Mouse (Mus musculus): ENCODE measurements at regions not wholly inside any gene's neighbourhood (a gene's known extent, or its start where the extent isn't known, plus 50 kb on each side); places are given as distances from the start of the nearest gene placed in this dataset.

DNA sequence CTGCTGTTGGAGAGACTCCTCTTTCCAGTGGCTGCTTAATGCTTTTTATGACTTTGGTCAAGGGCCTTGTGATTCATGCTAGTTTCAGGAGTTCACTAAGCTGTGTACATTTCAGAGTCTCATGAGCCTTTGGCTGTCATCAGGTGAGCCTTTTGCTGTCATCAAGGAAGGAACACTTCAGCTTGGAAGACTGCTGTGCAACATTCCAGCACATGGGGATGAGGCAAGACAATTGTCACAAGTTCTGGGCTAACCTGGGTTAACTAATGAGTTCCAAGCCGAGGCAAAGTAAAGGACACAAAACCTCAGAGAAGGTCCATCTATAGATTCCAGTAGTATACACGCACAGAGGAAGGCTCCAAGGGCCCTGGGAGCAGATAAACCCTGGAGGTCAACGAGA is 124.8 kb upstream of the Eef2kmt start:
- no peak overlapping the region for H3K4me2 ChIP-seq (replicated peaks; ENCODE audit: low read depth)
- H3K9me3 ChIP-seq (ENCODE audit: control insufficient read depth, low read length), result no peaks in the 10 kb centered on the region
- H3K36me3 ChIP-seq (ENCODE audit: control insufficient read depth, insufficient read depth, low read length), result no peaks in the 10 kb centered on the region
- no peaks in the 10 kb centered on the region for H3K4me1 ChIP-seq (replicated peaks; ENCODE audit: control insufficient read depth, insufficient read depth)
- no peak overlapping the region for H3K9ac ChIP-seq (ENCODE audit: low read length)
- H3K27ac ChIP-seq (replicated peaks), result no peak overlapping the region
- no peak overlapping the region for H3K4me3 ChIP-seq (ENCODE audit: low read depth, low read length)
- no peak for DNase-seq (ENCODE audit: low spot score)
- ATAC-seq (ENCODE audit: low FRiP score, low TSS enrichment), result no peak
- no peak for TF ChIP-seq CTCF (IDR thresholded peaks at IDR 0.05; ENCODE audit: low read depth)
- no peak for TF ChIP-seq EP300 (optimal IDR thresholded peaks at IDR 0.05)
- WGBS, result 80% methylated on average over 3 of the region's 3 CpGs
- H3K27me3 ChIP-seq (ENCODE audit: control insufficient read depth, insufficient read depth, low read length), result no peaks in the 10 kb centered on the region

DNA sequence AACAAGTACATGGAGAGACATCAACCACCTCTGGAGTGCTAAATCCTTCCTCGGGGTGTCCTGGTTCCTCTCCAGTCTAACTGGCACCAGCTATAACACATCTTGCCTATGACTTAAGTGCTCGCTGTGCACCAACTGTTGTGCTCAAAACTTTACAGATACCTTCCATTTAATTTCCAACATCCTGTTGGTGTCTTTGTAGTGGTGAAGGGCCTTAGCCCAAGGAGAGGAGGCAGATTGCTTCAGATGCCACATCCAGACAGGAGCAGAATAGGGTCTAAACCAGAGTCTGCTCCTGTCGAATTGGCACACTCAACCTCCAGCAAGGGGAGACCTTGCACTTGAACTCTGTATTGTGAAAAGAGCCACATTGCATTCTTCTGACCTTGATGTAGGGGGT is 121.2 kb upstream of the Eef2kmt start:
- no peak for DNase-seq (ENCODE audit: low spot score)
- 89% methylated on average over 3 of the region's 3 CpGs for WGBS
- TF ChIP-seq CTCF (IDR thresholded peaks at IDR 0.05; ENCODE audit: low read depth) (no peak), EP300 (optimal IDR thresholded peaks at IDR 0.05) (no peak)

DNA sequence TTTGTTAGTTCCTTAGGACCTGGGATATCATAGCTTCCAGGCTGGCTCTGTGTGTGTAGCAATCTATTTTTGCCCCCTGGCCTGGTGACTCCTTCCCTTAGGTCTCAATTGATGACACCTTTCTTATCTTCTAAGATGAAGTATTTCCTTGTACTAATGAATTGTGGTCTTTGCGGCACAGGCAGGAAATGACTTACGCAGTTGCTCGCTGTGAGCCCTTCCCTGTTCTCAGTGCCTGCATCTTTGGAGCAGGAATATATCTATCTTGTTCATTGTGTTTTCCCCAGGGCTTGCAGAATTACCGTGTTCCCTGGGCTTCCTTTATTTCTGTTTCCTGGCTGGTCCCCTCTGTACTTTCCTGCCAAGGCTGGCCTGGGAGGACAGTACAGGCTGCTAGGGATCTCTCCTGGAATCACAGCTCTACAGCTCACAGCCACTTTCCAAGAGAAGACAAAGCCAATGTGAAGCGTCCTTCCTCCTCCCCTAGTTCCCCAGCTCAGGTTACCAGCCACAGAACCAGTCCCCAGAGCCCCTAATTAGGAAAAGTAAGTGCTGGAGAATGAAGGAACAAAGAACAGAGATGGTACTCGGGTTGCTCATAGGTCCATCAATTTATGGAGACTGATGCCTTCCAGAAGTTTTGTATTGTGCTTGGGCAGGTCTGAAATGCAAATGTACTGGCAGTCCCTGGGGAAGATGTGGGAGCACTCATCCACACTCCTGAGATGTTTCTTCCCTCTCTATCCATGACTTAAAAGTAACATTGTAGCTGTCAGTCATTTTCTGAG is 119.2 kb upstream of the Eef2kmt start:
- TF ChIP-seq EP300 (optimal IDR thresholded peaks at IDR 0.05) (no peak), CTCF (IDR thresholded peaks at IDR 0.05; ENCODE audit: low read depth) (no peak)
- H3K27me3 ChIP-seq (ENCODE audit: control insufficient read depth, insufficient read depth, low read length), result no peaks in the 10 kb centered on the region
- H3K9ac ChIP-seq (ENCODE audit: low read length), result no peak overlapping the region
- WGBS, result 35% methylated on average over 6 of the region's 6 CpGs
- ATAC-seq (ENCODE audit: low FRiP score, low TSS enrichment) (no peak), DNase-seq (ENCODE audit: low spot score) (no peak)
- H3K4me2 ChIP-seq (replicated peaks; ENCODE audit: low read depth), result no peak overlapping the region
- no peak overlapping the region for H3K27ac ChIP-seq (replicated peaks)
- no peak overlapping the region for H3K4me3 ChIP-seq (ENCODE audit: low read depth, low read length)
- H3K9me3 ChIP-seq (ENCODE audit: control insufficient read depth, low read length), result no peaks in the 10 kb centered on the region
- H3K4me1 ChIP-seq (replicated peaks; ENCODE audit: control insufficient read depth, insufficient read depth), result no peaks in the 10 kb centered on the region
- no peaks in the 10 kb centered on the region for H3K36me3 ChIP-seq (ENCODE audit: control insufficient read depth, insufficient read depth, low read length)

More for the DNA sequence above, 121.2 kb upstream of the Eef2kmt start:
- Histone ChIP-seq H3K4me1 (replicated peaks; ENCODE audit: control insufficient read depth, insufficient read depth) (no peaks in the 10 kb centered on the region), H3K4me3 (ENCODE audit: low read depth, low read length) (no peak overlapping the region), H3K4me2 (replicated peaks; ENCODE audit: low read depth) (no peak overlapping the region), H3K36me3 (ENCODE audit: control insufficient read depth, insufficient read depth, low read length) (no peaks in the 10 kb centered on the region), H3K9ac (ENCODE audit: low read length) (no peak overlapping the region), H3K9me3 (ENCODE audit: control insufficient read depth, low read length) (no peaks in the 10 kb centered on the region), H3K27ac (replicated peaks) (no peak overlapping the region), H3K27me3 (ENCODE audit: control insufficient read depth, insufficient read depth, low read length) (no peaks in the 10 kb centered on the region)
- no peak for ATAC-seq (ENCODE audit: low FRiP score, low TSS enrichment)

DNA sequence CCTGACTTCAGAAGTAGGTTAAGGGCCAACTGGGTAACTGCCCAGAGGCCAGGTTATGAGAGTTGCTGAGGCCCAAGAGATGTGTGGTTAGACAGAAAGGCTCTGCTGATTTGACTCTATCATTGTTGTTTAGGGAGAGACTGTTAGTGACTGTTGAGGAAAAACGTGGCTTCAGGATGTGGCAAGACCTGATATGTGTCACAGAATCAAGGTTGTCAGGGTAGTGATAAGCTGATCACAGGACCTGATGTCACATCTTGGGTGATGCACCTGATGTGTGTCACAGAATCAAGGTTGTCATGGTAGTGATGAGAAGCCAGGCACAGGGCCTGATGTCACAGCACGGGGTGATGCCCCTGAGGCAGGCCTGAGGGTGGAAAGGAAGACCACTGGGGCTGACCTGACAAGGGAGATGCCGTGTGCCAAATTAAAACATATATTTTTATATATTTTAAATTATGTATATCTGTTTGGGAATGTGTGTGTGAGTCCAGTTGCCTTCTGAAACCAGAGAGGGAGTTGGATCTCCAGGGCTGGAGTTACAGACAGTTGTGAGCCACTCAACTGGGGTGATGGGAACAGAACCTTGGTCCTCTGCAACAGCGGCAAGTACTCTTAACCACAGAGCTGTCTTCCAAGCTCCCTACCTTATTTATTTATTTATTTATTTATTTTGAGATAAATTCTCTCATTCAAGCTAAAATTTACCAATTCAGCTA is 115.6 kb upstream of the Eef2kmt start:
- H3K4me1 ChIP-seq (replicated peaks; ENCODE audit: control insufficient read depth, insufficient read depth), result no peaks in the 10 kb centered on the region
- DNase-seq (ENCODE audit: low spot score) (no peak), ATAC-seq (ENCODE audit: low FRiP score, low TSS enrichment) (no peak)
- no peaks in the 10 kb centered on the region for H3K36me3 ChIP-seq (ENCODE audit: control insufficient read depth, insufficient read depth, low read length)
- H3K4me2 ChIP-seq (replicated peaks; ENCODE audit: low read depth), result no peak overlapping the region
- H3K4me3 ChIP-seq (ENCODE audit: low read depth, low read length), result no peak overlapping the region
- H3K9me3 ChIP-seq (ENCODE audit: control insufficient read depth, low read length), result no peaks in the 10 kb centered on the region
- 89% methylated on average over 4 of the region's 4 CpGs for WGBS
- H3K9ac ChIP-seq (ENCODE audit: low read length), result no peak overlapping the region
- TF ChIP-seq EP300 (optimal IDR thresholded peaks at IDR 0.05) (no peak), CTCF (IDR thresholded peaks at IDR 0.05; ENCODE audit: low read depth) (no peak)
- H3K27ac ChIP-seq (replicated peaks), result no peak overlapping the region
- no peaks in the 10 kb centered on the region for H3K27me3 ChIP-seq (ENCODE audit: control insufficient read depth, insufficient read depth, low read length)

DNA sequence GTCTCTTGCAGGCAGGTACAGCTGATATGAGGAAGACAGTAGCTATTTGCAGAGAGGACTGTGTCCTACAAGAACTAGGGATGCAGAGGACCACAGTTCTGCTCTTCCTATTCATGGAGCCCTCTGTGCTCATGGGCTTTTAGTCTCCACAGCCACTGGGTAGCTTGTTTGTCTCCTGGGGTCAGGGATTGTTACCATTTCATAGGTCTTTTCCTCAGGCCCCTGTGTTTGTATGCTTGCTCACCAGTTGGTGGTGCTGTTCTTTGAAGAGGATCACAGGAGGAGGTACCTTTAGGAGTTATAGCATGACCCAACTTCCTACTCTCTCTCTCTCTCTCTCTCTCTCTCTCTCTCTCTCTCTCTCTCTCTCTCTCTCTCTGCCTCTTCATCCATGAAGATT is 114.7 kb upstream of the Eef2kmt start:
- Histone ChIP-seq H3K27ac (replicated peaks) (no peak overlapping the region), H3K27me3 (ENCODE audit: control insufficient read depth, insufficient read depth, low read length) (no peaks in the 10 kb centered on the region), H3K9me3 (ENCODE audit: control insufficient read depth, low read length) (no peaks in the 10 kb centered on the region), H3K4me2 (replicated peaks; ENCODE audit: low read depth) (no peak overlapping the region), H3K4me1 (replicated peaks; ENCODE audit: control insufficient read depth, insufficient read depth) (no peaks in the 10 kb centered on the region), H3K9ac (ENCODE audit: low read length) (no peak overlapping the region), H3K36me3 (ENCODE audit: control insufficient read depth, insufficient read depth, low read length) (no peaks in the 10 kb centered on the region), H3K4me3 (ENCODE audit: low read depth, low read length) (no peak overlapping the region)
- TF ChIP-seq CTCF (IDR thresholded peaks at IDR 0.05; ENCODE audit: low read depth) (peak; percentile 25; the same call in 1 of the 2 replicates), EP300 (optimal IDR thresholded peaks at IDR 0.05) (no peak)
- no peak for DNase-seq (ENCODE audit: low spot score)
- no peak for ATAC-seq (ENCODE audit: low FRiP score, low TSS enrichment)

Measured in stomach, postnatal 0 days (tissue).